Mouse (Mus musculus) left cerebral cortex, adult 2 months (tissue): Measurements from ENCODE around the gene Vti1a. TPM values are rescaled to one million over a fixed set of nuclear protein-coding genes. Genes with fewer than 3 reads are reported as not detected.

Experiments used
- DNase-seq, 2 experiments: peaks; one replicate each; pipeline ENCODE4 v3.0.0; 2021 to 2022; ENCODE audit warnings: low spot score in 2 of 2, mixed read lengths in 1 of 2; ENCODE audit errors: extremely low spot score in 1 of 2
- H3K27ac ChIP-seq: fragments of 200-600 bp; 2 replicates; pipeline ENCODE4 v1.8.1; 2022
- H3K4me3 ChIP-seq: fragments of 200-600 bp; 2 replicates; pipeline ENCODE4 v1.8.1; 2022
- CTCF ChIP-seq: fragments of 200-600 bp; IDR thresholded peaks from 2 replicates; pipeline ENCODE4 v1.8.1; 2022; ENCODE audit warnings: antibody characterized with exemption, mild to moderate bottlenecking, moderate library complexity
- intact Hi-C: fragments of 180-260 bp; cut with DNase I; formaldehyde crosslinking; loops from one replicate; pipeline ENCODE4 v1.15.1; 2025
- total RNA-seq, 2 experiments: library from RNA; stranded (reverse); gene quantifications; 2 replicates each; pipeline ENCODE4 v1.2.3; 2021

Vti1a gene
- total RNA-seq, 2 experiments from 2014 or later, result 66.2 to 67.0 TPM

DNA sequence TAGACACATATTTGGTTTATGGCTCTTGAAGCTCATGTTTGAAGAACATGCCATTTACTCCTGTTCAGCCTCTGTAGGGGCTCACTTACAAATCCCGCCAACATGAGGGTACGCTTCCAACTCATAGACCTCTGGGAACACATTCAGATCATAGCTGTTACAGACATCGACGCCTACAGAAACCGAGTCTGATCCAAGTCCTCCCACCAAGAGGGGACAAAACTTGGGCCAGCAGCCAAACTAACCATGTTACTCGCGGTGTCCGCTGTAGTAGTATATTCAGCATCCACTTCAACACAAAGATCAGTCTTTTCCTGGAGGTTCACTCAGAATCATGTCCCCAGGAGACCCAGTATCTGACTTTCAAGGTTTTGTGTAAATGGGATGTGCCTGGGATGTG, 193.5 kb downstream of the Vti1a start:
- no peak for TF ChIP-seq CTCF
- Histone ChIP-seq H3K4me3 (no peak overlapping the region), H3K27ac (no peak overlapping the region)
- intact Hi-C loops, result no loop called here
- peak; percentile 22 to 50 for DNase-seq

- no peak for DNase-seq
- Histone ChIP-seq H3K27ac (no peak overlapping the region), H3K4me3 (no peak overlapping the region)
- TF ChIP-seq CTCF, result no peak
- intact Hi-C loops, result no loop called here
Measured at GRCm38 (mm10) chr19:55513941-55514340, 197.8 kb downstream of the Vti1a start.

- TF ChIP-seq CTCF, result no peak
- Histone ChIP-seq H3K27ac (no peak overlapping the region), H3K4me3 (no peak overlapping the region)
- intact Hi-C loops, result loop anchor here (5.0 to 10.0 kb wide), 2 partner anchors 57 to 155 kb away; no protein-coding TSS in a partner anchor
- DNase-seq, result no peak
Measured at GRCm38 (mm10) chr19:55520236-55520635, 204.1 kb downstream of the Vti1a start.

- DNase-seq, result peak in 1 of 2 experiments; percentile 74
- intact Hi-C loops, result loop anchor here (2.0 to 10.0 kb wide), 3 partner anchors 54 to 159 kb away; no protein-coding TSS in a partner anchor
- no peak for TF ChIP-seq CTCF
- peak overlapping the region; percentile 49; the same call in 1 of the 2 replicates for H3K27ac ChIP-seq
- H3K4me3 ChIP-seq, result no peak overlapping the region
Measured at GRCm38 (mm10) chr19:55523340-55523739, 207.2 kb downstream of the Vti1a start.

GRCm38 (mm10) chr19:55524385-55524784, 208.3 kb downstream of the Vti1a start:
- DNase-seq, result no peak

DNA sequence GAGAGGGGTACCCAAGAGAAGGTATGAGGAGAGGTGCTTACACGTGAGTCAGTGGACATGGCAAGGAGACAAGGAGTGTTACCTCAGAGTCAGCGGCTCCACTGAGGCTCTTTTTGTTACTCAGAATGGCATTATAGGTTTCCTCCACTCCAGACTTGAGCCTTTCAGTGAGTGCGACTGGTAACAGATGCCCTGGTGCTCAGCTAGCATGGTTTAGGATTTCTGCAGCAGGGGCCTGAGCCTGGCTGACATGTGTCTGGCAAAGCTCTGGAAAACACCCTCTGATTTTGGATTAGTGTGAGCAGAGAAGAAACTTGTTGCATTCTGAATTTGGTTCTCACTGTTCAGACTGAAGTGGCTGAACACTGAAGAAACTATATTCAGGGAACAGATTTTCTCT, 209.0 kb downstream of the Vti1a start:
- DNase-seq, result no peak
- no peak overlapping the region for H3K27ac ChIP-seq
- TF ChIP-seq CTCF, result no peak
- intact Hi-C loops, result loop anchor here (10.0 kb wide), 1 partner anchor 160 kb away; no protein-coding TSS in a partner anchor
- no peak overlapping the region for H3K4me3 ChIP-seq

More at GRCm38 (mm10) chr19:55524385-55524784, 208.3 kb downstream of the Vti1a start:
- no peak overlapping the region; the same call in 1 of the 2 replicates for H3K27ac ChIP-seq
- no peak overlapping the region for H3K4me3 ChIP-seq
- TF ChIP-seq CTCF, result no peak
- intact Hi-C loops, result loop anchor here (5.0 to 10.0 kb wide), 2 partner anchors 53 to 160 kb away; no protein-coding TSS in a partner anchor

DNA sequence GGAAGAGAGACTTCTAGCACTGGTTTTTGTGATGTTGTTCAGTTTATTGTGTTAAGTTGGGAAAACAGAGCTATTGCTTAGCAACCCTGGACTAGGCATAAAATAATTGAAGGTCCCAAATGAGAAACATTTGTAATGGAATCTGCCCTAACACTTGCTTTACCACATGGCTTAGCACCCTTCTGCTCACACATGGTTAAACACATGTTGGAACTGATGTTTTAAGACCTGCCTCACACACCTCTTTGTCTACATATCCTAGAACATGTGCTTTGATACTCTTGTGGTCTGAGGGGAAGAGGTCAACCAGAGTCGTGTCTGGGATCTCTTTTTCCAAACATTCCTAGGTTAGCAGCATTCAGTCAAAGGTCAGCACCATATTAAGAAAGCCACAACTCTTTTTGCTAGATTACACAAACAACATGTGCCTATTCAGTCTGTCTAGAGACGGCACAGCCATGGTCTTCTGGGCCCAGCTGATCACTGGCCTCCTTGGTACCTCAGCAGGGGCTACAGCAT, 210.7 kb downstream of the Vti1a start:
- DNase-seq, result no peak
- H3K27ac ChIP-seq, result no peak overlapping the region
- TF ChIP-seq CTCF, result no peak
- no peak overlapping the region for H3K4me3 ChIP-seq
- intact Hi-C loops, result loop anchor here (10.0 kb wide), 1 partner anchor 162 kb away; no protein-coding TSS in a partner anchor

- DNase-seq, result no peak
- Histone ChIP-seq H3K27ac (no peak overlapping the region), H3K4me3 (no peak overlapping the region)
- intact Hi-C loops, result no loop called here
- TF ChIP-seq CTCF, result no peak
Measured at GRCm38 (mm10) chr19:55530041-55530440, 213.9 kb downstream of the Vti1a start.

DNA sequence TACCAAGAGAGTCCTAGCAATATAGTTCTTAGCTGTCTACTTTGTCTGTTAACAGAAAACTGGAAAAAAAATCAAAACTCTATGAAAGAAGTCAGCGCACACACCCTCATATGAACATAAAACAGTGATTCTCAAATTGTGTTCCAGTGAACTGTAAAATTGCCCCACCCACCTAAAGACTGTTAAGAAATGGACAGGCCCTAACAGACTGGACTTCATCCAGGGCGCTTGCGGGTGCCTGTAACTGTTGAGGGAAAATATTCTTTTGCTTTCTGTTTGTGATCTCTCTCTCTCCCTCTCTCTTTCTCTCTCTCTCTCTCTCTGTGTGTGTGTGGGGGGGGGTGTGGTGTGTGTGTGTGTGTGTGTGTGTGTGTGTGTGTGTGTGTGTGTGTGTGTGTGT, 216.6 kb downstream of the Vti1a start:
- Histone ChIP-seq H3K4me3 (no peak overlapping the region), H3K27ac (no peak overlapping the region)
- no peak for TF ChIP-seq CTCF
- intact Hi-C loops, result no loop called here
- DNase-seq, result no peak

DNA sequence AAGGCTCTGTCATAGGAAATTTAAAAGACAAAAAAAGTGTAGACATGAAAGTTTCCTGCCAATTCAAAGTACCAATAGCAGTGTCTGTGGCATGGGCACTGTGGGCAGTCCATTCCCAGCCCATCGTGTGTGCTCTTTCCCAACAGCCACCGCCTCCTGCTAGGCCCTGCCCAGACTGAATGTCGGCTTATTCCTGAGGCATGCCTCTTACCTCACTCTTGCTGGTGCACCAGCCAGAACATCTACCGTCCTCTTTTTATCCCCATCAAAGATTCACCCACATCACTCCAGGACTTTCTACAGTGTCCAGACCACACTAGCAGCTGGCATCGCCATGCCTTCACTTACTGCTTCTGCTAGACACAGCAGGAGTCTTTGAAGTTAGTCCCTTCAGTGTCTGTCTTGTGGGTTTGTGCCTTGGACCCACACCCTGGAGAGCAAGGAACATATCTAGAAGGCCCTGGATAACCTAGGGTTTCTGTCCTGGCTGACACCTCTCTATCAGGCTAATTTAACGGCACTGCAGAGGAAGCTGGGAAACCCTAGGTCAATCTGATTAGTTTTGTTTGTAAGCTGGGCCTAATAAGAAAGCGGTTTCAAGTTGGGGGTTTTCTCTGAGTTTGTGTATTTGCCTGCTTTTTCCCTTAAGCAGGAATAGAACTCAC, 220.3 kb downstream of the Vti1a start:
- no peak overlapping the region for H3K4me3 ChIP-seq
- no peak for DNase-seq
- no peak overlapping the region for H3K27ac ChIP-seq
- intact Hi-C loops, result no loop called here
- no peak for TF ChIP-seq CTCF

DNA sequence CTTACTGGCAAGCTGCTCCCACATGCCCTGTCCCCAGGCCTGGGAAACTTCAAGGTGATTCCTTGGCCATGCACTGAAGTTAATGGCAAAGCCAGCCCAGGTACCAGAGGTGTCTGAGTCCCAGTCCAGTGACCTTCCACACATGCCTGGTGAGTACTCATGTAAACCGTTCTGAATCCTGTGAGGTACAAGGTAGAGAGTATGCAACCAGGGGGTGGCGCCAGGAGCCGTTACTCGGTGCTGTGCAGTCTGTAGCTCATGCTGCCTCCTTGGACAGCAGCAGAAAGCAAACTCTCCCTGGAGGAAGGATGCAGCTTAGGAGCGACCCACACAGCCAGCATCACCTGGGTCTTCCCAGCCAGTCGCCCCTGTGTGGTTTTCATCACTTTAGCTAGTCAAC, 221.6 kb downstream of the Vti1a start:
- Histone ChIP-seq H3K27ac (no peak overlapping the region), H3K4me3 (no peak overlapping the region)
- no peak for DNase-seq
- intact Hi-C loops, result no loop called here
- TF ChIP-seq CTCF, result peak; percentile 37

DNA sequence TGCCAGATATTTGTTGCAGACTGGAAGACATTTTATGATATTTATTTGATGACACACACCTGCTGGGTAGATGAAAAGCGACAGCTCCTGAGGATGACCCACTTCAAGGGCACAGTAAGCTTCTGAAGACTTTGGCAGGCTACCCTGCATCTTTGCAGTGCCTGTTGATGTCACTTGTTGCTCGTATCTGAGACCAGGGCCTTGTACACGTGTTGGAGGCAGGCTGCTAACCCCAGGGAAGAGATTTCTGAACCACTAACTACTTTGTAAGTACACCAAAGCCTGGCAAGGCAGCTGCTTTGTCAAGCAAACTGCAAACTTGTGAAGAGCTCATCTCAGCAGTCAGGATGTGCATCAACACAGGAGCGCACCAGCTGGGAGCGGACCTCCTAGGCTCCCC, 225.5 kb downstream of the Vti1a start:
- Histone ChIP-seq H3K27ac (no peak overlapping the region), H3K4me3 (no peak overlapping the region)
- no peak for TF ChIP-seq CTCF
- intact Hi-C loops, result no loop called here
- DNase-seq, result no peak

DNA sequence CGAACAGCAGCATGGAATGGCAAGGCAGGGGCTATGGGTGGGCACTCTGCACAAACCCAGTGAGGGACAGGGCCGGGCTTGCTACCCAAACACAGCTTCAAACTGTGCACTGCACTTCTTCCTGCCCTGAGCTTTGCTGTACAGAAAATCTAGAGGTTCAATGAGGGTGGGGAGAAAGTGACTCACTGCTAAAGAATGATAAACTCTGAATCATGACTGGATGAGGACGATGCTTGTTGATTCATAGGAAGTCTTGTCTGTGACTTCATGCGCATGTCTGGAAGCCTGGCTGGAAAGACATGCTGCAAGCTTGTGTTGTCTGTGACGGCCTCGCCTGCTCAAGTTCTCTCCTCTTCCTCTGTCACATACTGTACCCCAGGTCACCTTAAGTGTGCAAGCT, 226.4 kb downstream of the Vti1a start:
- TF ChIP-seq CTCF, result no peak
- intact Hi-C loops, result no loop called here
- no peak overlapping the region for H3K4me3 ChIP-seq
- no peak overlapping the region for H3K27ac ChIP-seq
- DNase-seq, result no peak
